Mouse (Mus musculus) layer of hippocampus, adult 2 months (tissue): Measurements from ENCODE around the gene Rfx7. TPM values are rescaled to one million over a fixed set of nuclear protein-coding genes. Genes with fewer than 3 reads are reported as not detected.

Source experiments
- DNase-seq, 2 experiments: peaks; one replicate each; pipeline ENCODE4 v3.0.0; 2022; ENCODE audit warnings: low spot score in 2 of 2
- H3K27ac ChIP-seq: fragments of 200-600 bp; 2 replicates; pipeline ENCODE4 v1.8.1; 2022
- H3K4me3 ChIP-seq: fragments of 200-600 bp; 2 replicates; pipeline ENCODE4 v1.8.1; 2022; ENCODE audit warnings: mild to moderate bottlenecking
- CTCF ChIP-seq: fragments of 200-600 bp; conservative IDR thresholded peaks from 2 replicates; pipeline ENCODE4 v1.8.1; 2022; ENCODE audit warnings: antibody characterized with exemption, mild to moderate bottlenecking, moderate library complexity
- total RNA-seq, 2 experiments: library from RNA; stranded (reverse); gene quantifications; 2 replicates each; pipeline ENCODE4 v1.2.3; 2021

The Rfx7 gene
- total RNA-seq, 2 experiments from 2014 or later, result 21.4 to 21.6 TPM

DNA sequence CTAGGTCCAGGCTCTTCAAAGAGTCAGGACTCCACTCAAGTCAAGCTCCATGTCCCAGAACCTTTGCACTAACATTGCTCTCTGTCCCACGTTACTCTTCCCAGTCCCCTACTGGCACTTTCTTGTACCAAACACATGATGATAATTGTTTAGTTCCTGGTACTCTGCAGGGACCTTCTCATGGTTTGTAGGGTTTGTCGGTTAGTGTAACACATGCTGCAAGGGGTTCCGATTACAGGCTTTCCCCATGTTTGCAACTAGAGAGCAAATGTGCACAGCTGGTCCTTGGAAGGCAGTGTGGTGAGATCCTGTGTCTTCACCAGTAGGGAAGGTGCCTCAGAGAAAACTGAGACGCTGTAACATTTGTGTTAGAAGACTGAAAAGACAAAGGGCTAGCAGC, 121.5 kb downstream of the Rfx7 start:
- no peak overlapping the region for H3K27ac ChIP-seq
- H3K4me3 ChIP-seq, result no peak overlapping the region
- DNase-seq, result no peak
- no peak for TF ChIP-seq CTCF

GRCm38 (mm10) chr9:72654593-72655242, 122.7 kb downstream of the Rfx7 start:
- peak in 1 of 2 experiments; percentile 50 for DNase-seq
- TF ChIP-seq CTCF, result peak; percentile 78
- Histone ChIP-seq H3K4me3 (no peak overlapping the region), H3K27ac (no peak overlapping the region)

DNA sequence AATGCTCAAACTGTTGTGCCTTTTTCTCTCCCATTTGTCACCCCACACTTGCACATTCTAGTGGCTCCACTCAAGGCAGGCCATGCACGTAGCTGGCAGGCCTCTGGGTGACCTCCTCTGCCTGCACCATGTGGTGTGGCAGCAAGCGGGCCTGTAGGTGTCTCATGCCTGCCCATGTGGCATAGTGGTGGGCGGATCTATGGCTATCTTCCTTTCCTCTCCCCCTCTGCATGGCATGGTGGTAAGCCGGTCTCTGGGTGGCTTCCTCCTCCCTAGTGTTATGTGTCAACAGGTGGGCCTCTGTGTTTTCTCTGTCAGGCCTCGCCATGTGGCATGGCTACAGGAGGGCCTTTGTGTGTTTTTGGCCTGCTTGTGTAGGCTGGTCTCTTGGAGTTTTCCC, 123.6 kb downstream of the Rfx7 start:
- Histone ChIP-seq H3K27ac (no peak overlapping the region), H3K4me3 (no peak overlapping the region)
- DNase-seq, result no peak
- TF ChIP-seq CTCF, result no peak

- TF ChIP-seq CTCF, result no peak
- no peak for DNase-seq
- Histone ChIP-seq H3K27ac (no peak overlapping the region), H3K4me3 (no peak overlapping the region)
These were observed 124.5 kb downstream of the Rfx7 start for GRCm38 (mm10) chr9:72656491-72656890.

DNA sequence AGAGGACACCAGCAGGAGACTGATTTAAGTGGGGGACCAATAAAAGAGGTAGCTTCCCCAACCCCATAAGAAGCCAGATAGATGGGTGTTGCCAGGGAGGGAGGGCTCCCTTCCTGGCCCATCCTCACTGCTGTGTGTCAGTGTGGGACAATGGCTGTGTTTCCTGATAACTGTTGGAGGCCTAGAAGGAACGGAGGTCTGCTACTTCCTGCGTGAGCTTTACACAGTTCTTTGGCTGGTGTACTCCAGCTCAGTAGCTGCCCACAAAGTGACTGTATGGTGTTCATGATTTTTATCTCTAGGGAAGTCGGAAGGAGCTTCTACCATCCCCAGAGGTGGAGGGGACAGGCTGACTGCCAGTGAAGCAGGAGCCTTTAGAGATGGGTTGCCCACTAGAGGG, 124.9 kb downstream of the Rfx7 start:
- no peak for DNase-seq
- no peak for TF ChIP-seq CTCF
- H3K27ac ChIP-seq, result no peak overlapping the region
- H3K4me3 ChIP-seq, result no peak overlapping the region

DNA sequence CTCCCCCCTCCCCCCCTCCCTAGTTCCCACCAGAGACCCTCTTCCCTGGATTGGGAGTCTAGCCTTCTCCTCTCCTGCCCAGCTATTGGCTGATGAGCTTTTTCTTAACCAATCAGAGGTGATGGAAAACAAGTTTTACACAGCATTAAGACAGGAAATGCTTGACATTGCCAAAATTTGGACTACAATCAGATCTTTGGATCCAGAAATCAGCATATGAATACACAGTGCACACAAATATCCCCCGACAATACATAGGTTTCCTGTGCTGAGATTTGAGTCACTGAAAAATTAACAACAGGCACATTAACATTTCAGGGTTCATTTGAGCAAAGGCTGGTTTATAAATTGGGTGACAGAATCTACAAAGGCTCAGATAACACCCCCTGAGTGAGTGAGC, 125.7 kb downstream of the Rfx7 start:
- no peak for TF ChIP-seq CTCF
- Histone ChIP-seq H3K4me3 (no peak overlapping the region), H3K27ac (no peak overlapping the region)
- no peak for DNase-seq

GRCm38 (mm10) chr9:72660139-72660538, 128.1 kb downstream of the Rfx7 start:
- TF ChIP-seq CTCF, result no peak
- H3K27ac ChIP-seq, result no peak overlapping the region
- no peak overlapping the region for H3K4me3 ChIP-seq
- DNase-seq, result no peak

DNA sequence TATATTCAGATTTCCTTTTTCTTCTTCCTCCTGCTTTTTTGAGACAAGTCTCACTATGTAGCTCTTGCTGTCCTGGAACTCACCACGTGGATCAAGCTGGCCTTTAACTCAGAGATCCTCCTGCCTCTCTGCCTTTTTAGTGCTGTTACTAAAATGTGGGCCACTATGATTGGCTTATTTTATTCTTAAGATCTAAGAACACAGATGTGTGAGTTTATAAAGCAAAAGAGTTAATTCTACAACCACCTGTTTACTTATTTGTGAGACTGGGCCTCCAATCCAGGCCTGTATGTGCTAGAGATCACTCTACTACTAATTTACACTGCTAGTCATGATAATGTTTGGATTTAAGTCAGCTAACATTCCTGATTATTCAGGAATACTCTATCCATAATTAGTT, 128.9 kb downstream of the Rfx7 start:
- H3K27ac ChIP-seq, result peak overlapping the region; percentile 100
- DNase-seq, result no peak
- no peak for TF ChIP-seq CTCF
- H3K4me3 ChIP-seq, result no peak overlapping the region

DNA sequence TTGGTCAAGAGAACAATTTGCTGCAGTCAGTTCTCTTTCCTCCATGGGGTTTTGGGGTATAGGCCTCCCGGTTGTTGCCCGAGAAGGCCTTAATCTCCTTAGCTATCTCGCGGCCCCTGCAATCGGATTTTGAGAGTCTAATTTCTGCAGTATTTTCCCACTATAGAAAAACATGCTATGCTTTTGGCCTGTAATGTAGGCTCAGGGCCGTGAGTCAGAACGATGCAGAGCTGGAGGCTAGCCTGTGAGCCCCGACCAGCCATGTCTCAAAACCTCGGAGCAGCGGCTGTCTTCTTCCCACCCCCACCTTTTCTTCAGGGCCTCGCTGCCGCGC, 129.5 kb downstream of the Rfx7 start:
- DNase-seq, result no peak
- Histone ChIP-seq H3K27ac (peak overlapping the region; percentile 100), H3K4me3 (peak overlapping the region; percentile 86)
- no peak for TF ChIP-seq CTCF

GRCm38 (mm10) chr9:72661895-72662661, 130.0 kb downstream of the Rfx7 start, which contains the start of gene Nedd4:
Nedd4 (plus strand) TSS chr9:72662346.
- DNase-seq, result peak; percentile 95 to 97
- H3K4me3 ChIP-seq, result peak within 1 kb of the TSS; percentile 90
- peak; percentile 33 for TF ChIP-seq CTCF
- H3K27ac ChIP-seq, result peak within 1 kb of the TSS; percentile 100

DNA sequence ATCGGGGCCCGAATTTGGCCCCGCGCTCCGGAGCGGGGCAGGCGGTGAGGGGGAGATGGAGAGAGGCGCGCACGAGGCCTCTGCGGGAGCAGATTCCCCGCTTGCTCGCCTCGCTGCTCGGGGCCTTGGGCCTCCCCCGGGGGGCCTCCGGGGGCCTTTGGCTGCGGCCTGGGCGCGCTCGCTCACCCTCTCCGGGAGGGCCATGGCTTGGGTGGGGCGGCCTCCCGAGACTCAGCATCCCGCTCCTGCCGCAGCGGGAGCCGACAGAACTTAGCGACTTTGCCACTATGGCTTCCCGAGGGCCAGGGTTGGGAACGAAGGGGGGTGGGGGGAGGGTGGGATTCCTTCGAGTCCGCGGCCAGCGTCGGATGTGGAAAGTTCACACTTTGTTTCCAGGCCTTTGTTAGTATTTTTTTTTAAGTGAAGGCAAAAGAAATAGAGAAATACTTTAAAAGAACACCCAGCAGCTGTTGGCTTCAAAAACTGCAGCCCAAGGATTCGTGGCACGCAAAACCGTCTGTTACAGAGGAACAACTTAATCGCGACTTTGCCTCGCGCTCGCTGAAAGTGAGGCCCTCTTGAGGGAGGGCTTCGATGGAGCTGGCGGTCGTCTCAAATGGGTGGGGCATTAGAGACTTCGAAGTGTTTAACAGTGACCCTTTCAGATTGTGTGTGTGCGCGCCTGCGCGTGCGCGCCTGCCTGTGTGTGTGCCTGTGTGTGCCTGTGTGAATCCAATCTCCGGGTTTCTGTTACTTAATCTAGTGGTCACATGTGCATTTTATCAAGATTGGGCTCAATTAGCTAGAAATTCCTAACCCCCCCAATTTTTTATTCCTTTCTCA, 130.9 kb downstream of the Rfx7 start:
- no peak for TF ChIP-seq CTCF
- Histone ChIP-seq H3K4me3 (peak overlapping the region; percentile 90), H3K27ac (peak overlapping the region; percentile 100)
- DNase-seq, result peak; percentile 60 to 68

DNA sequence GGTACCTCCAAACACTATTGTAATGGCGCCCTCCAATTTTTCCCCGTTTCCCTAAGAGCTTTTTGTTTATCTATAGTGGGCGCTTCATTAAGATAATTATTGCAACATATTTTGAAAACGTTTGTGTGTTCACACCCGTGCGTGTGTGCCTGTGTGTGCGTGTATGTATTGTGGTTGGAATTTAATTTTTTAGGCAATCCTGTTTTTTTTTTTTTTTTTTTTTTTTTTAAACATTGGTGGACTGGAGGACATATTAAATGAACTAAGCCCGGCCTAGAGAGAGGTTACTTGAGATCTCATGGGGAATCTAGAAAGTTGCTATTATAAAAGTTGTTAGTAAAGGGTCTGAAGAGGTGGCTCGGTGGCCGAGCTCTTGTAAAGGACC, 131.5 kb downstream of the Rfx7 start:
- no peak for TF ChIP-seq CTCF
- Histone ChIP-seq H3K4me3 (peak overlapping the region; percentile 90), H3K27ac (peak overlapping the region; percentile 100)
- DNase-seq, result no peak
